Mouse (Mus musculus): ENCODE data around the gene Olfr516.

The Olfr516 gene

GRCm38 (mm10) chr7:108850429-108850828, at the start of gene Olfr516:
Gene Olfr516 (minus strand): TSS chr7:108850529.
- DNase-seq (ENCODE audit: low read depth): no peak

GRCm38 (mm10) chr7:108894320-108894719, 44.0 kb upstream of the Olfr516 start, which contains the start of gene Olfr519:
Gene Olfr519 (minus strand): TSS chr7:108894420.
- DNase-seq (ENCODE audit: low read depth): no peak

GRCm38 (mm10) chr7:108884906-108885305, 34.6 kb upstream of the Olfr516 start, which contains the start of gene Olfr518:
Gene Olfr518 (minus strand): TSS chr7:108885006.
- no peak for DNase-seq (ENCODE audit: low read depth)

GRCm38 (mm10) chr7:108872279-108872678, 21.9 kb upstream of the Olfr516 start, which contains the start of gene Olfr517:
Gene Olfr517 (minus strand): TSS chr7:108872379.
- no peak for DNase-seq (ENCODE audit: low read depth)

GRCm38 (mm10) chr7:108825897-108826296, 24.4 kb downstream of the Olfr516 start, which contains the start of gene Olfr514:
Gene Olfr514 (minus strand): TSS chr7:108825997.
- DNase-seq (ENCODE audit: low read depth): no peak

- peak; percentile 3 for DNase-seq (ENCODE audit: low read depth)
These were observed 35.6 kb downstream of the Olfr516 start for GRCm38 (mm10) chr7:108814593-108815215.

GRCm38 (mm10) chr7:108797205-108797933, 53.0 kb downstream of the Olfr516 start:
- DNase-seq (ENCODE audit: low read depth): no peak
